Mouse (Mus musculus) midbrain, postnatal 0 days (tissue): Measurements from ENCODE around the gene Stk25. TPM values are rescaled to one million over a fixed set of nuclear protein-coding genes. Genes with fewer than 3 reads are reported as not detected.
"Not testable (repeated sequence)": the region's sequence is repeated elsewhere in the genome, so short reads cannot be mapped to it uniquely, and the experiment has no call there.

Experiments
- ATAC-seq: fragments of 200-750 bp; cut with Nextera tagmentation; 2 replicates; pipeline ENCODE4 v1.8.0; 2017; ENCODE audit warnings: moderate number of reproducible peaks, mild to moderate bottlenecking, moderate TSS enrichment, moderate library complexity; ENCODE audit not compliant: low FRiP score
- DNase-seq: peaks from one replicate; pipeline ENCODE4 v3.0.0-alpha.2; 2015; ENCODE audit warnings: low spot score
- H3K27ac ChIP-seq: fragments of 300-500 bp; sonication (generic); 2 replicates; pipeline ENCODE4 v1.5.1; 2014; ENCODE audit warnings: low read depth, mild to moderate bottlenecking, low read length, mixed read lengths
- H3K27me3 ChIP-seq: fragments of 300-500 bp; sonication (generic); 2 replicates; pipeline ENCODE4 v1.6.1; 2014; ENCODE audit warnings: low read length, control low read depth, mixed read lengths; ENCODE audit not compliant: insufficient read depth
- H3K36me3 ChIP-seq: fragments of 300-500 bp; sonication (generic); 2 replicates; pipeline ENCODE4 v1.6.1; 2014; ENCODE audit warnings: low read length, control low read depth, mixed read lengths; ENCODE audit not compliant: insufficient read depth
- H3K4me1 ChIP-seq: fragments of 300-500 bp; sonication (generic); 2 replicates; pipeline ENCODE4 v1.6.1; 2014; ENCODE audit warnings: mild to moderate bottlenecking, control low read depth, antibody characterized with exemption, low read length, mixed read lengths; ENCODE audit not compliant: insufficient read depth
- H3K4me2 ChIP-seq: fragments of 300-500 bp; sonication (generic); 2 replicates; pipeline ENCODE4 v1.6.1; 2014; ENCODE audit warnings: low read depth, mild to moderate bottlenecking, low read length, mixed read lengths; ENCODE audit not compliant: poor library complexity, severe bottlenecking
- H3K4me3 ChIP-seq: fragments of 300-500 bp; sonication (generic); 2 replicates; pipeline ENCODE4 v1.5.1; 2014; ENCODE audit warnings: low read depth, mild to moderate bottlenecking, low read length, moderate library complexity
- H3K9ac ChIP-seq: fragments of 300-500 bp; sonication (generic); replicated peaks from 2 replicates; pipeline ENCODE4 v1.6.1; 2014; ENCODE audit warnings: mild to moderate bottlenecking, low read length, moderate library complexity, mixed read lengths; ENCODE audit not compliant: poor library complexity, severe bottlenecking
- H3K9me3 ChIP-seq: fragments of 300-500 bp; sonication (generic); 2 replicates; pipeline ENCODE4 v1.6.1; 2016; ENCODE audit warnings: low read length, control low read depth
- CTCF ChIP-seq: IDR thresholded peaks from 2 replicates; pipeline ENCODE4 v1.5.1; 2016; ENCODE audit warnings: antibody characterized with exemption, mild to moderate bottlenecking
- WGBS: fragments of 180-500 bp; shearing (Covaris S2); extraction: QIAGEN DNeasy Blood & Tissue Kit; methylation state at CpG from one replicate; pipeline ENCODE4 v1.1.7; 2014; 5-methylcytosine and 5-hydroxymethylcytosine counted together
- polyA plus RNA-seq: library from polyadenylated mRNA; unstranded; fragments of >200 nt; fragmentation: Nextera tagmentation; extraction: Ambion mirVana; gene quantifications from 2 replicates; pipeline ENCODE4 v1.2.1, GENCODE M21; 2015
- total RNA-seq: library from RNA; depleted of rRNA; stranded (reverse); fragments of >200 nt; gene quantifications from 2 replicates; pipeline ENCODE4 v1.2.3, GENCODE M21; 2014; rRNA removed

Gene Stk25
- total RNA-seq (301 and 335 TPM in 2 replicates), polyA plus RNA-seq (362 and 412 TPM in 2 replicates)

DNA sequence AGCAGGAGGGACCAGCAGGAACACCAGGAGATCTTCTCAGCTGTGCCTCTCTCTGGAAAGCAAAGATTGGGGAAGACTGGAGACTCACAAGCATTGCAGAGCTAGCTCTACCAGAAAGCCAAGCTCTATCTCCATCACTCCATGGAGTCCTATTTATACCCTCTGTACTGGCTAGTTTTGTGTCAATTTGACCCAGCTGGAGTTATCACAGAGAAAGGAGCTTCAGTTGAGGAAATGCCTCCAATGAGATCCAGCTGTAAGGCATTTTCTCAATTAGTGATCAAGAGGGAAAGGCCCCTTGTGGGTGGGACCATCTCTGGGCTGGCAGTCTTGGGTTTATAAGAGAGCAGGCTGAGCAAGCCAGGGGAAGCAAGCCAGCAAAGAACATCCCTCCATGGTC, at the start of gene Stk25:
Gene Stk25 (minus strand): TSS at position 101 of the 400 bp plus-strand sequence.
- not testable (repeated sequence) for H3K4me2 ChIP-seq, H3K9me3 ChIP-seq, H3K27ac ChIP-seq, H3K36me3 ChIP-seq, DNase-seq, ATAC-seq, H3K4me1 ChIP-seq, H3K9ac ChIP-seq, H3K27me3 ChIP-seq, H3K4me3 ChIP-seq

GRCm38 (mm10) chr1:93705389-93705788, 46.9 kb upstream of the Stk25 start:
- Histone ChIP-seq H3K9me3 (no peaks in the 10 kb centered on the region), H3K4me2 (no peak overlapping the region), H3K36me3 (peaks cover 13% of the 10 kb centered on the region), H3K27me3 (no peaks in the 10 kb centered on the region), H3K9ac (no peak overlapping the region), H3K27ac (no peak overlapping the region), H3K4me3 (no peak overlapping the region), H3K4me1 (no peaks in the 10 kb centered on the region)
- no peak for DNase-seq
- TF ChIP-seq CTCF, result no peak
- WGBS, result 68% methylated on average over 3 of the region's 3 CpGs
- ATAC-seq, result no peak

GRCm38 (mm10) chr1:93704341-93704740, 45.9 kb upstream of the Stk25 start:
- H3K27ac ChIP-seq, result no peak overlapping the region
- no peaks in the 10 kb centered on the region for H3K4me1 ChIP-seq
- no peak for TF ChIP-seq CTCF
- H3K9ac ChIP-seq, result no peak overlapping the region
- no peak for DNase-seq
- no peaks in the 10 kb centered on the region for H3K9me3 ChIP-seq
- no peak overlapping the region for H3K4me2 ChIP-seq
- no peak for ATAC-seq
- WGBS, result 90% methylated on average over 9 of the region's 9 CpGs
- no peaks in the 10 kb centered on the region for H3K27me3 ChIP-seq
- no peak overlapping the region for H3K4me3 ChIP-seq
- H3K36me3 ChIP-seq, result peaks cover 13% of the 10 kb centered on the region

DNA sequence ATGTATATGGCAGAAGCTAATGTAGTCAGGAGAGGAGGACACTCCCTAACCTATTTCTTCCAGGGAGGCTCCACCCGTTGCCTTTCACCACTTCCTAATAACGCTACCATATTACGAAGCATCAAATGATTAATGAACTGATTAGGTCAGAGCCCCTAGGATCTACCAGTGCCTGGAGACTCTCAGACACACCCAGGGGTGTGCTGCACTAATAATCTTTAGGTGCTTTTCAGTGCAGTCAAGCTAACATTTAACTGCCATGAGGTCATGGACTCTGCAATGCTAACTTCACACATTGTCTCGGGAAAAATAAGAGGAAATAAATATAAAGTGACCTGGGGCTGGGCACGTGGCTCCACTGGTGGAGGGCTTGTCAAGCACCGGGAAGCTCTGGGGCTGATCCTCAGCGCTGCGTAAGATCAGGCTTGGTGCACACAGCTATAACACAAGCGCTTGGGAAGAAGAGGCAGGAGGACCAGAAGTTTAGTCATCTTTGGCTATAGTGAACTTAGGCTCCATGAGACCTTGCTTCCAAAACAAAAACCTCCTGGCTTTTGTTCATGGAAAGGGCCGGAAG, 45.1 kb upstream of the Stk25 start:
- DNase-seq (no peak), ATAC-seq (no peak)
- 94% methylated on average over 10 of the region's 10 CpGs for WGBS
- no peak overlapping the region for H3K27ac ChIP-seq
- H3K36me3 ChIP-seq, result peaks cover 13% of the 10 kb centered on the region
- no peak overlapping the region for H3K4me3 ChIP-seq
- no peak overlapping the region for H3K4me2 ChIP-seq
- no peak for TF ChIP-seq CTCF
- no peaks in the 10 kb centered on the region for H3K4me1 ChIP-seq
- no peak overlapping the region for H3K9ac ChIP-seq
- no peaks in the 10 kb centered on the region for H3K27me3 ChIP-seq
- H3K9me3 ChIP-seq, result no peaks in the 10 kb centered on the region

- Histone ChIP-seq H3K4me2 (no peak overlapping the region), H3K27me3 (no peaks in the 10 kb centered on the region), H3K9me3 (no peaks in the 10 kb centered on the region), H3K4me1 (no peaks in the 10 kb centered on the region), H3K36me3 (peaks cover 13% of the 10 kb centered on the region), H3K9ac (no peak overlapping the region), H3K27ac (no peak overlapping the region), H3K4me3 (no peak overlapping the region)
- ATAC-seq (no peak), DNase-seq (no peak)
- no peak for TF ChIP-seq CTCF
- WGBS, result 93% methylated on average over 1 of the region's 1 CpGs
Observed at GRCm38 (mm10) chr1:93702106-93702505, 43.6 kb upstream of the Stk25 start.

DNA sequence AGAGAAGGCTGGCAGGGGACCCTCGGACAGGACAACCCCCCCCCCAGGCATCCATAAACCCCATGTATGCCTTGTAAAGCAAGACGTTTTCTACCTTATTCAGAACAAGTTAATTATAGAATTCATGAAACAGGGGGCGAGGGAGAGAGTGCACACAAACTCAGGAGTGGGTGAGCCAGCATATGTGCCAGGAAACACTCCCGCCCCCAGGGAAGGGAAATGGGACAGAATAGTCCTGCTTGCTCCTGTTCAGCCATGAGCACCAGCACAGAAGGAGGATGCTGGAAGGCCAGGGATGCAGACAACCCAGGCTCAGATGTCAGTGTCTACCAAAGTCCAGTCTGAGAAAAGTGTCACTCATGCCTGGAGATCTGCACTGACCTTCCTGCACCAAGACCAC, 40.7 kb upstream of the Stk25 start:
- ATAC-seq (no peak), DNase-seq (no peak)
- Histone ChIP-seq H3K9ac (no peak overlapping the region), H3K27me3 (no peaks in the 10 kb centered on the region), H3K36me3 (peaks cover 9% of the 10 kb centered on the region), H3K4me1 (no peaks in the 10 kb centered on the region), H3K4me3 (no peak overlapping the region), H3K27ac (no peak overlapping the region), H3K4me2 (no peak overlapping the region), H3K9me3 (no peaks in the 10 kb centered on the region)
- no peak for TF ChIP-seq CTCF
- 88% methylated on average over 4 of the region's 4 CpGs for WGBS
